Mouse (Mus musculus) MEL (cell line): ENCODE results near the gene Lrrc46.

Source experiments
- CTCF ChIP-seq, 3 experiments: IDR thresholded peaks in 2 of 3; conservative IDR thresholded peaks in 1 of 3; 2 replicates each; pipeline ENCODE4 v1.5.1; 2011 to 2012; ENCODE audit warnings: low read length in 3 of 3, low read depth in 2 of 3, mild to moderate bottlenecking in 2 of 3, improper control_type of control experiment in 1 of 3, inconsistent platforms in 1 of 3, mixed read lengths in 1 of 3, moderate library complexity in 1 of 3; ENCODE audit not compliant: control insufficient read depth in 1 of 3, insufficient read depth in 1 of 3, poor library complexity in 1 of 3, severe bottlenecking in 1 of 3
- MAZ ChIP-seq: IDR thresholded peaks from 2 replicates; pipeline ENCODE4 v1.6.1; 2012; ENCODE audit warnings: low read depth, mild to moderate bottlenecking, inconsistent platforms, low read length, improper control_type of control experiment
- MEF2A ChIP-seq: IDR thresholded peaks from 2 replicates; pipeline ENCODE4 v1.6.1; 2014; ENCODE audit warnings: low read depth, mild to moderate bottlenecking, inconsistent platforms, low read length, improper control_type of control experiment; ENCODE audit not compliant: poor library complexity, insufficient replicate concordance, severe bottlenecking; ENCODE audit errors: extremely low read depth
- NRF1 ChIP-seq: IDR thresholded peaks from 2 replicates; pipeline ENCODE4 v1.6.1; 2014; ENCODE audit warnings: low read depth, mild to moderate bottlenecking, inconsistent platforms, low read length, improper control_type of control experiment, moderate library complexity; ENCODE audit not compliant: poor library complexity, insufficient read depth, severe bottlenecking
- TCF12 ChIP-seq: IDR thresholded peaks from 2 replicates; pipeline ENCODE4 v1.6.1; 2014; ENCODE audit warnings: low read depth, mild to moderate bottlenecking, inconsistent platforms, low read length, improper control_type of control experiment, moderate library complexity

DNA sequence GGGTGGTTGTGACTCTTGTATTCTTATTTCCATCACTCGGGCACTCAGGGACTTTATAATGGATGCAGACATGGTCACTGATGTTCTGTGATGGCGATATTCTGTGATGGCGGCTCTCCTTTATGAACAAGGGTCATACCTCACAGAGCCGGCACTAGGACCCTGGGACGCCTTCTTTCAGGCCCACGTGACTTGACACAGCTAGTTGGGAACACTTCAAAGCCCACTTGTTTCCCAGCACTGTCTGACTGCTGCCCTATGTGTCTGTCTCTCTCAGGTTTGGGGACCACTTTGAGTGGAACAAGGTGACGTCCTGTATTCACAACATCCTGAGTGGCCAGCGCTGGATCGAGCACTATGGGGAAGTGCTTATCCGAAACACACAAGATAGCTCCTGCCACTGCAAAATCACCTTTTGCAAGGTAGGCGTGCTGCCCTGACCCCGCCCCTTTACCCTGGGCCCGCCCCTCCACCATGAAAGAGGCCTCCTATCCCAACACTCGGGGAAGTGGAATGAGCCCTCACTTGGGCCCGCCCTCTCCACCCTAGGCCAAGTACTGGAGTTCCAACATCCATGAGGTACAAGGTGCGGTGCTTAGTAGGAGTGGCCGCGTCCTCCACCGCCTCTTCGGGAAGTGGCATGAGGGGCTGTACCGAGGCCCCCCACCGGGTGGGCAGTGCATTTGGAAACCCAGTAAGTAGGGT lies 25.6 kb upstream of the Lrrc46 start:
- TF ChIP-seq CTCF (IDR thresholded peaks at IDR 0.05 in 2 of 3, conservative IDR thresholded peaks at IDR 0.05 in 1 of 3; ENCODE audit: control insufficient read depth in 1 of 3, insufficient read depth in 1 of 3, low read depth in 2 of 3, low read length in 3 of 3, poor library complexity in 1 of 3, severe bottlenecking in 1 of 3): no peak
- TF ChIP-seq NRF1: no peak
- TF ChIP-seq MEF2A: no peak
- no peak for TF ChIP-seq TCF12
- TF ChIP-seq MAZ: no peak
